Mouse (Mus musculus): ENCODE data around the gene Dnase2b. TPM values are rescaled to one million over a fixed set of nuclear protein-coding genes. Genes with fewer than 3 reads are reported as not detected.

The Dnase2b gene
- total RNA-seq, 2 experiments from 2014 or later: not detected

- no peak for ATAC-seq (replicated peaks; ENCODE audit: low FRiP score, poor library complexity, severe bottlenecking)
Measured at GRCm38 (mm10) chr3:146617946-146618345, 2.5 kb upstream of the Dnase2b start.

DNA sequence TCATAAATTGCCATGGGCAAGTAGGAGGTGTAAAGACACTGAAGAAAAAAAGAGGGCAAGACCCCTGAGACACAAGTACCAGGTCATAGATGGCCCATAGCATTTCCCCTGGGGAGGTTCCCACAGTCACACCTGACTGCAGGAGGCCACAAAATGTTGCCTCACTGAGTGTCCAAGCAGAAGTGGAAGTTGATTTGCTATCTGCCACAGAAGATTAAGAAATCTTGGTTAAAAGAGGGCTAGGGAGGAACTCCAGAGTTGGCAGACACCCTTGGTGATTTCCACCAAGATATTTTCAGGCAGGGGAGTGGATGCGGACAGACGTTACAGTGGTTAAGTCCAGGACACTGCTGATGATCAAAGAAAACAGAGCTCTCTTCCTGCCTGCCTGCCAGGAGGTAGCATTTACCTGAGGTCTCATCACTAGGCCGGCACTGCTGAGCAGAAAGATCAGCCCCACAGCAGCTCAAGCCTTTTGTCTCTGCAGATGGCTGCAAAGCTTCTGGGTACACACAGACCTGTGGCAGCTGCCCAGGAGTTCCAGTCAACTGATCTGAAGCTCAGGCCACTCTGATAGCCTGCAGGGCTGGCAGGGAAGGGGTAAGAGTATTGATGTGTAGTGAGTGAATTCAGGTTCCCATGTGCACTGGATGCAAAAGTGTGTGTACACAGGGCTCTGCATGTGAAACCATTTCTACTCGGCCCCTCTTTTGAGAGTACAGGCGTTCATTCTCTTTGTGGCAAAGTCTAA lies 1.3 kb upstream of the Dnase2b start:
- no peak for ATAC-seq (replicated peaks; ENCODE audit: low FRiP score, poor library complexity, severe bottlenecking)

- no peak for ATAC-seq (replicated peaks; ENCODE audit: low FRiP score, poor library complexity, severe bottlenecking)
Measured at GRCm38 (mm10) chr3:146611821-146612220, 3.6 kb downstream of the Dnase2b start.

DNA sequence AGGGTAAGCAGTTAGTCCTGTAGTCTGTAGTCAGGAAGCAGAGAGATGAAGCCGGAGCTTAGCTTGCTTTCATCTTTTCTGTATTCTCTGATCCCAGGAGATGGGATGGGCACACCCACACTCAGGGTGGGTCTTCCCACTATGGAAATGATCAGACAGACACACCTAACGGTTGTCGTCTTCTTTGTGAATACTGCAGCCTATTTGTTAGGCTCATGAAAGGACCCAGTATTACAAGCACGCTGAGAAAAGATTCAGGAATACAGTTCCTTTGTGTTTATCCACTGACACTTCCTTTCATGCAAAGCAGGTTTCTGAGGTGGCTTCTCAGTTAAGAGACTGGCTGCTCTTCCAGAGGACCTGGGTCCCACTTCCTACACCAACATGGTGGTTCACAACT lies 4.1 kb downstream of the Dnase2b start:
- no peak for ATAC-seq (replicated peaks; ENCODE audit: low FRiP score, poor library complexity, severe bottlenecking)

DNA sequence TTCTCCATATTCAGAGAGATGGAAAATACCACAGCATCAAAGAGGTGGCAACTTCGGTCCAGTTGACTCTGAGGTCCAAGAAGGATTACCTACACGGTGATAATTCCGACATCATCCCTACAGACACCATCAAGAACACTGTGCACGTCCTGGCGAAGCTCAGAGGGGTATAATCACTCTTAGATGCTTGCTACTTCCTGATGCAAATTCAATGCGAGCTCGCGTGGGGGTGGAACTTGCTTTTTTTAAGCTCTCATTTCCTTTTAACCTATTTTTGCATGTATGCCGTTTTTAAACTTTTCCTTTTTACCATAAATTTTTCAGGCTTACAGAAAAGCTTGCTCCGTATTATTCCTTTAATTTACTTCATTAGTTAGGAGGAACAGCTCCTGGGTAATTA lies 5.1 kb downstream of the Dnase2b start:
- no peak for ATAC-seq (replicated peaks; ENCODE audit: low FRiP score, poor library complexity, severe bottlenecking)

- no peak for ATAC-seq (replicated peaks; ENCODE audit: low FRiP score, poor library complexity, severe bottlenecking)
Measured at GRCm38 (mm10) chr3:146607368-146607767, 8.0 kb downstream of the Dnase2b start.

GRCm38 (mm10) chr3:146604647-146605046 lies 10.7 kb downstream of the Dnase2b start:
- ATAC-seq (replicated peaks; ENCODE audit: low FRiP score, poor library complexity, severe bottlenecking): no peak

DNA sequence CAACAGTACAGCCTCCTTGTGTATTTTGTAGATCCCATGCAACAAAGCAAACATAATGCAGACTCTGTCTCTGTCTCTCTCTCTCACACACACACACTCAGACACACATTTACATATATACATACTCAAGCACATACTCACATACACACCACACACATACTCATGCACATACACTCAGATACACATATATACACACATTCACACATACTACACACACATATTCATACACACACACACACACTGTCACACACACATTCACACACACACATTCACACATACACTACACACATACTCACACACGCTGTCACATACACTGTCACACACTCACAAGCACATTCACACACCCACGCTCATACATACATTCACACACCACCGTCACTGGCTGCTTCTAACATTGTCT lies 12.9 kb downstream of the Dnase2b start:
- no peak for ATAC-seq (replicated peaks; ENCODE audit: low FRiP score, poor library complexity, severe bottlenecking)

GRCm38 (mm10) chr3:146601205-146601604 lies 14.2 kb downstream of the Dnase2b start:
- no peak for ATAC-seq (replicated peaks; ENCODE audit: low FRiP score, poor library complexity, severe bottlenecking)

GRCm38 (mm10) chr3:146599198-146599900 lies 16.0 kb downstream of the Dnase2b start:
- ATAC-seq (replicated peaks; ENCODE audit: low FRiP score, poor library complexity, severe bottlenecking): no peak

- no peak for ATAC-seq (replicated peaks; ENCODE audit: low FRiP score, poor library complexity, severe bottlenecking)
Measured at GRCm38 (mm10) chr3:146598411-146598810, 17.0 kb downstream of the Dnase2b start.

GRCm38 (mm10) chr3:146596864-146597263 lies 18.5 kb downstream of the Dnase2b start:
- no peak for ATAC-seq (replicated peaks; ENCODE audit: low FRiP score, poor library complexity, severe bottlenecking)

DNA sequence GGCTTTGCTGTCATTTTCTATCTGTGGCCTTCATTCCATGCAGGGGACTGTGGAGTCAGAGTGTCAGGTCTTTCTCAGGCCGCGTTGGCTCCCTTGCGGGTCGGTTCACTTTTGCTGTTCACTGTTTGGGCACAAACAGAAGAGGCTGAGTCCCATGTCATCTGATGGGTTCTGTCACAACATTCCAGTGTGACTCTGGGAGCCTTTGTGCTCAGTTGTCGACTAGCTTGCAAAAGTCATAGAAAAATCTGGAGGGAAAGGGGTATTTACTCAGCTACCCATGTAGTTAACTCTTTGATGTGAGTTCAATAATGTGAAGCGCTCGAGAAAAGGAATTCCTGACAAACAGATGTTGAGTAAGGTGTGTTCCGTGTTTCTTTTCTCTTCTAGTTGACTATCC lies 19.0 kb downstream of the Dnase2b start:
- no peak for ATAC-seq (replicated peaks; ENCODE audit: low FRiP score, poor library complexity, severe bottlenecking)

GRCm38 (mm10) chr3:146595440-146595839 lies 20.0 kb downstream of the Dnase2b start:
- no peak for ATAC-seq (replicated peaks; ENCODE audit: low FRiP score, poor library complexity, severe bottlenecking)

- no peak for ATAC-seq (replicated peaks; ENCODE audit: low FRiP score, poor library complexity, severe bottlenecking)
Measured at GRCm38 (mm10) chr3:146591601-146592000, 23.8 kb downstream of the Dnase2b start.

- no peak for ATAC-seq (replicated peaks; ENCODE audit: low FRiP score, poor library complexity, severe bottlenecking)
Measured at GRCm38 (mm10) chr3:146591159-146591558, 24.2 kb downstream of the Dnase2b start.

GRCm38 (mm10) chr3:146589523-146589922 lies 25.9 kb downstream of the Dnase2b start:
- no peak for ATAC-seq (replicated peaks; ENCODE audit: low FRiP score, poor library complexity, severe bottlenecking)

DNA sequence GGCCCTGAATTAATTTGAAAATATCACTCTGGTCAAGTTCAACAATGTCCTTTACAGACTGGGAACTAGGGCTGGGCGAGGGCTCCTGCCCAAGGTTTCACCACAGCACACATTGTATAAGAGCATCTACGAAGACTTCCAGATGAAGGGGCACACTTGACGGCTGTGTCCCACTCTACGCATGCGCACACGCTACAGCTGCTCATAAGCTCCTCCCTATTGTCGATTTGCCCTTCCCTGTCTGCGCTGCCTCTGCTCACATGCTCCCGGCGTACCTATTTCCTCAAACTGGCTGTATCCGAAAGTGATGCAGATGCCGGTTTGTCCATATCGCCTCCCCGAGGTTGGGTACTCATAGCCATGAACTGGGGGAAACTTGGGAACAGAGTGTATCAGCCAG lies 28.8 kb downstream of the Dnase2b start:
- no peak for ATAC-seq (replicated peaks; ENCODE audit: low FRiP score, poor library complexity, severe bottlenecking)

DNA sequence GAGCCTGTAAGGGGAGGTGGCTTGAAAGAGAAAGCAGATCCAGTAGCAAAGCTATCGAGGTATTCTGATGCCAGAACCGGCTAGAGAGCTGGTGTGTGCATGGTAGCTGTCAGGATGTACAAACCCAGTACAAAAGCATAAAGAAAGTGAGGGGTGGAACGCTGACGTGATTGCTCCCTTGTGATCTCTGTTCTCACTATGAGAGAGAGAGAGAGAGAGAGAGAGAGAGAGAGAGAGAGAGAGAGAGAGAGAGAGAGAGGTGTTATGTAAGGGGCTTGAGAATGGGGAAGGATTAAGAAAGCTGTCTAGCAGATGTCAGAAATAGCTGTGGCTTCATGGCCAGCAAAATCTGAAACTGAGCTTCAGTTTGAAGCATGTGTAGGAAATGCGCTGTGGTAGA lies 31.5 kb downstream of the Dnase2b start:
- ATAC-seq (replicated peaks; ENCODE audit: low FRiP score, poor library complexity, severe bottlenecking): no peak

DNA sequence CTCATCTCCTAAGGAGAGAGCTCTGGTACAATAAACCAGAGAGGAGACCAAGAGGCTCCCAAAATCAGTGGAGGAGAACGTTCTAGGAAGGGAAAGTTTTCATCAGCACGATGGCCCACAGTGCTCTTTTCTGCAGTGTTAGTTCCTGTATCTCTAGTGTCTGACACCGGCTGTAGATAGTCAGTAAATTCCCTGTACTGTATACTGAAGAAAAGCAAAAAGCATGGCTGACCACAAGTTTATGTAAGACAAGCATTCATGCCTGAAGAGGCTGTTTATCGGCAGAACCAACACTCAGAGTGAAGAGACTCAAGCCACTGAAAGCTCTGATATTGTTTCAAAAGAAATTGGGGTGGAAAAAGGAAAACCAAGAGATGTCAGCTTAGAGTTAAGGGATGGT lies 31.9 kb downstream of the Dnase2b start:
- ATAC-seq (replicated peaks; ENCODE audit: low FRiP score, poor library complexity, severe bottlenecking): no peak

GRCm38 (mm10) chr3:146580039-146580729 lies 35.2 kb downstream of the Dnase2b start:
- no peak for ATAC-seq (replicated peaks; ENCODE audit: low FRiP score, poor library complexity, severe bottlenecking)
